Mouse (Mus musculus) E14TG2a.4 (cell line): ENCODE results near the gene Rnf216.

ENCODE experiments used
- CTCF ChIP-seq: conservative IDR thresholded peaks from 2 replicates; pipeline ENCODE4 v1.5.1; 2014; ENCODE audit warnings: low read length
- NANOG ChIP-seq: IDR thresholded peaks from 2 replicates; pipeline ENCODE4 v1.6.1; 2014; ENCODE audit warnings: borderline replicate concordance, low read length, mixed read lengths

- TF ChIP-seq CTCF (no peak), NANOG (no peak)
Observed at GRCm38 (mm10) chr5:143069048-143069447, 43.7 kb downstream of the Rnf216 start.
